Mouse (Mus musculus): ENCODE measurements at regions not wholly inside any gene's neighbourhood (a gene's known extent, or its start where the extent isn't known, plus 50 kb on each side); places are given as distances from the start of the nearest gene placed in this dataset.

GRCm38 (mm10) chr3:147795116-147795515, 942.9 kb downstream of the Ttll7 start:
- no peak for TF ChIP-seq CTCF (IDR thresholded peaks at IDR 0.05; ENCODE audit: borderline replicate concordance, insufficient read depth, low read length)
- no peak for TF ChIP-seq POLR2A (IDR thresholded peaks at IDR 0.05; ENCODE audit: low read depth, low read length)

Data from embryonic fibroblast, embryonic 13.5 days (primary cell).